Comparison of ENCODE assay signal across 8 mouse cellular contexts in the genomic region with DNA sequence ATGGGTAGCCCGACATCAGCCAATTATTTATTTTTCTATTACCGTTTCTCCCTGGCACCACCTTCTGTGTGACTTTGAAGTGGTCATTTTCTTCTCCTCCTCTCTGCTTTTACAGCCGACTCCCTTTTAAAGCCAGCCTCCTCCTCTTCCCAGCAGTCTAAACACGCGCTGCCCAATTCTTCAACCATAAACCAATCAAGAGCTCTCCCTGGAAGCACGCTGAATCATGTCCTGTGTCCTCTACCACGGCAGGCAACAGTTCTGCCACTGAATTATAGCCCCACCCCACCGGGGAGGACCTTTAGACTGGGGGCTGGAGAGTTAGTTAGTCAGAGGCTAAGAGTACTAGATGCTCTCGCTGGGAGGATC. TPM values are rescaled to one million over a fixed set of nuclear protein-coding genes. Genes with fewer than 3 reads are reported as not detected.
A peak's percentile ranks its signal among the peaks of the same experiment; 100 is the strongest.
DNase-seq lines count a peak whose midpoint lies in the region; ATAC-seq and TF ChIP-seq lines count a peak whose summit lies in the region.

No protein-coding gene starts in this region.

- 52% methylated on average over 9 of the region's 9 CpGs for WGBS in liver, embryonic 11.5 days
- 77% methylated on average over 9 of the region's 9 CpGs for WGBS in forebrain, embryonic 15.5 days

- peak overlapping the region; percentile 22; the same call in 1 of the 2 replicates for H3K4me3 ChIP-seq in ES-Bruce4 (ENCODE audit: low read depth, low read length)
- no peak overlapping the region for H3K4me3 ChIP-seq in liver, embryonic 11.5 days (ENCODE audit: low read depth, low read length)
- no peak overlapping the region for H3K4me3 ChIP-seq in forebrain, embryonic 15.5 days

- no peak for TF ChIP-seq CTCF in ES-Bruce4 (IDR thresholded peaks at IDR 0.05; ENCODE audit: low read depth, low read length)

- H3K9me3 ChIP-seq in ES-Bruce4 (replicated peaks; ENCODE audit: control insufficient read depth, insufficient read depth, low read length, poor library complexity, severe bottlenecking), result no peaks in the 10 kb centered on the region
- H3K9me3 ChIP-seq in liver, embryonic 11.5 days (ENCODE audit: control insufficient read depth, low read length), result no peaks in the 10 kb centered on the region
- H3K9me3 ChIP-seq in forebrain, embryonic 15.5 days, result no peaks in the 10 kb centered on the region

- peak; percentile 70 for DNase-seq in brain, adult 2 months (ENCODE audit: low read depth, low spot score)
- DNase-seq in heart, postnatal 14 days, result peak; percentile 32 to 57
- no peak for DNase-seq in liver, embryonic 11.5 days (ENCODE audit: low spot score)
- DNase-seq in layer of hippocampus, adult 9-10 months (ENCODE audit: low spot score), result no peak
- DNase-seq in spleen, postnatal 4 days (ENCODE audit: low spot score in 2 of 2), result no peak

- H3K27me3 ChIP-seq in ES-Bruce4 (ENCODE audit: control insufficient read depth, insufficient read depth, low read length, poor library complexity, severe bottlenecking), result no peaks in the 10 kb centered on the region
- no peaks in the 10 kb centered on the region for H3K27me3 ChIP-seq in liver, embryonic 11.5 days (replicated peaks; ENCODE audit: control insufficient read depth, insufficient read depth, low read length)
- H3K27me3 ChIP-seq in forebrain, embryonic 15.5 days, result no peaks in the 10 kb centered on the region

- intact Hi-C loops in heart, postnatal 14 days (cut with DNase I), result no loop called here

- H3K4me2 ChIP-seq in liver, embryonic 11.5 days, result no peak overlapping the region
- no peak overlapping the region for H3K4me2 ChIP-seq in forebrain, embryonic 15.5 days (replicated peaks)

- H3K9ac ChIP-seq in ES-Bruce4 (ENCODE audit: low read depth, poor library complexity, severe bottlenecking), result peak overlapping the region; percentile 53; the same call in 1 of the 2 replicates
- no peak overlapping the region for H3K9ac ChIP-seq in liver, embryonic 11.5 days (ENCODE audit: low read depth, low read length)
- H3K9ac ChIP-seq in forebrain, embryonic 15.5 days (replicated peaks), result no peak overlapping the region

- 0 out of 2 replicates have a peak overlapping the region, but pooled peaks have one; percentile 45 for H3K27ac ChIP-seq in ES-Bruce4 (ENCODE audit: insufficient read depth, low read length)
- no peak overlapping the region for H3K27ac ChIP-seq in liver, embryonic 11.5 days (ENCODE audit: low read depth, low read length)
- no peak overlapping the region for H3K27ac ChIP-seq in forebrain, embryonic 15.5 days (replicated peaks)

- TF ChIP-seq POLR2A in ES-Bruce4 (IDR thresholded peaks at IDR 0.05; ENCODE audit: insufficient read depth, low read length), result no peak

- H3K4me1 ChIP-seq in ES-Bruce4 (ENCODE audit: control insufficient read depth, insufficient read depth, low read length), result peaks cover 1% of the 10 kb centered on the region
- H3K4me1 ChIP-seq in liver, embryonic 11.5 days (replicated peaks; ENCODE audit: control insufficient read depth, insufficient read depth, low read length), result 0 out of 2 replicates have a peak, but pooled peaks cover 4% of the 10 kb centered on the region
- H3K4me1 ChIP-seq in forebrain, embryonic 15.5 days, result no peaks in the 10 kb centered on the region

- TF ChIP-seq EP300 in ES-Bruce4 (IDR thresholded peaks at IDR 0.05; ENCODE audit: insufficient read depth, low read depth, low read length), result no peak

- ATAC-seq in liver, embryonic 11.5 days (replicated peaks; ENCODE audit: low FRiP score), result peak; percentile 63; the same call in 1 of the 2 replicates
- no peak for ATAC-seq in forebrain, embryonic 15.5 days (replicated peaks)
- no peak for ATAC-seq in inflammation-experienced regulatory T-cells, adult 6 months

- H3K36me3 ChIP-seq in ES-Bruce4 (ENCODE audit: control insufficient read depth, insufficient read depth, low read length, poor library complexity, severe bottlenecking), result no peaks in the 10 kb centered on the region
- H3K36me3 ChIP-seq in liver, embryonic 11.5 days (ENCODE audit: control insufficient read depth, insufficient read depth, low read length), result no peaks in the 10 kb centered on the region
- H3K36me3 ChIP-seq in forebrain, embryonic 15.5 days, result no peaks in the 10 kb centered on the region

RNA-seq across cellular contexts. Expression of a gene that starts 10.5 kb away (rescaled TPM):
- 38.9 and 39.5 TPM in 2 replicates for polyA plus RNA-seq in ES-Bruce4 (2011; ENCODE audit: insufficient read depth, insufficient read length, low read depth, missing spikeins)
- 10 to 100 TPM; 26.7 to 27.8 TPM for total RNA-seq in heart, postnatal 14 days (2021)
- polyA plus RNA-seq in liver, embryonic 11.5 days (2014; fragmentation: Nextera tagmentation; extraction: Ambion mirVana), result 37.3 and 39.3 TPM in 2 replicates
- 76.1 and 78.8 TPM in 2 replicates for polyA plus RNA-seq in forebrain, embryonic 15.5 days (2015; fragmentation: Nextera tagmentation; extraction: Ambion mirVana)
- polyA plus RNA-seq in inflammation-experienced regulatory T-cells, adult 6 months (2017; shearing (Covaris generic)), result 10 to 100 TPM; 75.1 to 91.9 (median 89.0) TPM

RNA-seq across cellular contexts. Expression of a gene that starts 32.7 kb away (rescaled TPM):
- 52.1 and 56.3 TPM in 2 replicates for polyA plus RNA-seq in ES-Bruce4 (2011; ENCODE audit: insufficient read depth, insufficient read length, low read depth, missing spikeins)
- total RNA-seq in heart, postnatal 14 days (2021), result 10 to 100 TPM; 68.6 to 69.6 TPM
- 9.0 TPM in 2 replicates for polyA plus RNA-seq in liver, embryonic 11.5 days (2014; fragmentation: Nextera tagmentation; extraction: Ambion mirVana)
- 12.3 and 12.8 TPM in 2 replicates for polyA plus RNA-seq in forebrain, embryonic 15.5 days (2015; fragmentation: Nextera tagmentation; extraction: Ambion mirVana)
- polyA plus RNA-seq in inflammation-experienced regulatory T-cells, adult 6 months (2017; shearing (Covaris generic)), result 10 to 100 TPM; 22.3 to 29.7 (median 25.2) TPM

Comparison
In these comparisons a context has a peak if more than half of its experiments do, and no peak if none do; other contexts are left out.
1. DNase-seq: peak in brain, adult 2 months (single experiment) and heart, postnatal 14 days (2 of 2); none in liver, embryonic 11.5 days (single experiment), layer of hippocampus, adult 9-10 months (single experiment) and spleen, postnatal 4 days (0 of 2).